Mouse (Mus musculus): ENCODE results near the gene Pik3r4.

GRCm38 (mm10) chr9:105704226-105704932 lies 61.6 kb downstream of the Pik3r4 start:
- no peak for TF ChIP-seq CTCF (IDR thresholded peaks at IDR 0.05; ENCODE audit: low read depth, low read length)
- TF ChIP-seq POLR2A (IDR thresholded peaks at IDR 0.05; ENCODE audit: extremely low read depth, insufficient read depth, low read length): no peak
